Mouse (Mus musculus) gastrocnemius, adult 2 months (tissue): ENCODE data around the gene Xlr3a. TPM values are rescaled to one million over a fixed set of nuclear protein-coding genes. Genes with fewer than 3 reads are reported as not detected.
"Not testable (repeated sequence)": the region's sequence is repeated elsewhere in the genome, so short reads cannot be mapped to it uniquely, and the experiment has no call there.

Experiments
- DNase-seq: peaks from one replicate; pipeline ENCODE4 v3.0.0; 2022
- H3K27ac ChIP-seq: fragments of 200-600 bp; 2 replicates; pipeline ENCODE4 v1.8.1; 2022; ENCODE audit warnings: mild to moderate bottlenecking
- H3K4me3 ChIP-seq: fragments of 200-600 bp; 2 replicates; pipeline ENCODE4 v1.8.1; 2022; ENCODE audit warnings: mild to moderate bottlenecking, moderate library complexity
- CTCF ChIP-seq: fragments of 200-600 bp; IDR thresholded peaks from 2 replicates; pipeline ENCODE4 v1.8.1; 2022; ENCODE audit warnings: antibody characterized with exemption, mild to moderate bottlenecking, moderate library complexity
- intact Hi-C: fragments of 180-260 bp; cut with DNase I; formaldehyde crosslinking; loops from one replicate; pipeline ENCODE4 v1.15.1; 2025
- long read RNA-seq, 2 experiments: library from polyadenylated mRNA; stranded (forward); transcript quantifications; one replicate each; pipeline ENCODE4 v2.0.0; 2021
- total RNA-seq, 2 experiments: library from RNA; stranded (reverse); gene quantifications; 2 replicates each; pipeline ENCODE4 v1.2.3; 2021

Gene Xlr3a
- under 1 TPM in 1 of 2 experiments, not detected in 1; 0.11 TPM for total RNA-seq
- long read RNA-seq, experiment 1, result 0 reads
- long read RNA-seq, experiment 2, partial matches to known transcripts, result 0 of 1 reads
- long read RNA-seq, experiment 2, other reads (novel, unspliced or antisense), result 1 of 1 reads

DNA sequence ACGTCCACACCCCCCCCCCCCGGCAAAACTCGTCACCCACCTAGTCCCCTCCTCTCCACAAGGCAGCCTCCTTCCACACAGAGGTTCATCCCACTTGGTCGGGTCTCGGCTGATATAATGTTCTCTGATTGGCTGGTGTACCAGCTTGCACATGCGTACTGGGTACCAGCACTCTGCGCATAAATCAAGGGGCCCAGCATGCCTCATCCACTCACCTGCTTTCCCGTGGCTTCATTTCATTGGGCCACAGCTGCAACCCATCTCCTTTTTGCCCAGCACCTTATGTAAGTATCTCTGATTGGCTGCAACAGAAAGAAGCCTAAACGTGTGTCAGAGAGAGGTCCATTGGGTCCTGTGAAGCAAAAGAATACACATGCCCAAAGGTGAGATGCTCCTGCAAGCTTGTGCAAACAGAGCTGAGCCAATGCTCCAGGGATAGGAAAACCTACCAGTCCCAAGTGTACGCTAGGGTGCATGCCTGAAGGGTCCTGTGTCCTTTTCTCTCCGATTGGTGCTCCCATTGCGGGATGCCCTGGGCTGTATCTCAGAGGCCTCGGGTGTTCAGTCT is at the start of gene Xlr3a:
Gene Xlr3a (minus strand): TSS at position 155 of the 568 bp plus-strand sequence.
- DNase-seq, H3K4me3 ChIP-seq, intact Hi-C loops, H3K27ac ChIP-seq: not testable (repeated sequence)

GRCm38 (mm10) chrX:73143218-73143618 is 46.3 kb upstream of the Xlr3a start:
- DNase-seq, H3K4me3 ChIP-seq, intact Hi-C loops, H3K27ac ChIP-seq: not testable (repeated sequence)

DNA sequence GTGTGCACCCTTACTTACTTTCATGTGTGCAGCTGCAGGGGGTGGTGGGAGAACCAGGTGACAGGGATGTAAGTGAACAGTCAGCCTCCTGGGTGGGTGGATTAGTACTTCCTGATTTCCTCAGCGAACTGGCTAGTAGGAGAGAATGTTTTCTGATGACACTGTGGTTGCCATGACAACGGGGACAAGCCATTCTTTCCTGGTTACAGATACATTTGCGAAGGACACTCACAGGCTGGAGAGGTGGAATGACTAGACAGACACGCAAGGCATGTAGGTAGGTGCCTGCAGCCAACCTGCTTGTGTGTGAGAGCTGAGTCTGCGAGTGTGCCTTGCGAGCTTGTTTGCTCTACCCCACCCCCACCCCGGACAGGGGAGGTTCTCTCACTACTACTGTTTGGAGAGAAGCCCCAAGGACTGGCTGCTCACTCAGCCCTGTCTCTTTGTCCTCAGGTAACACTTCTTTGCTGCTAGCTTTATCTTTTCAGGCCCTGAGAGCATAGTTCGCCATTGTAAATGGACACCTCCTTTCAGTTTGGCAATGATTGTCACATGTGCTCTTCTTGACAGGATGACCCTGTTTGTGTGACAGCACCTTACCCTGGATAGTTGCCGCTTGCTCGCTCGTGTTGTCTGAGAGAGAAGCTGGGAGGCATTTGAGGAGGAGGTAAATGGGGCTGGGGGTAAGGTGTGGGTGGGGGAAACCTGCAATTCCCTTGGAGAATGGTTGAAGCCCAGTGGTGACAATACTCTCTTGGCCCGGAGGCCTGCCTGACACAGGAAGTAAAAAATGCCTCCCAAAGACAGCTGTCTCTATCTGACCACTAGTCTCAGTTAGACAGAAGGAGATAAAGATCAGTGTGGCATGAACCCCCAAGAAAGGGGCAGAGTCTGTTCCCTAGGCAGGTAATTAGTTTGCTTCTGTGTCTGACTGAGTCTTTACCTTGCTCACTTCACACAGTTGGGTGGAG is 26.2 kb upstream of the Xlr3a start:
- H3K4me3 ChIP-seq, DNase-seq, H3K27ac ChIP-seq, intact Hi-C loops: not testable (repeated sequence)

GRCm38 (mm10) chrX:73116747-73117146 is 19.9 kb upstream of the Xlr3a start, which contains the start of gene Gm14685:
TSS of gene Gm14685 (plus strand) at chrX:73117047.
- intact Hi-C loops, DNase-seq, H3K4me3 ChIP-seq, H3K27ac ChIP-seq: not testable (repeated sequence)

DNA sequence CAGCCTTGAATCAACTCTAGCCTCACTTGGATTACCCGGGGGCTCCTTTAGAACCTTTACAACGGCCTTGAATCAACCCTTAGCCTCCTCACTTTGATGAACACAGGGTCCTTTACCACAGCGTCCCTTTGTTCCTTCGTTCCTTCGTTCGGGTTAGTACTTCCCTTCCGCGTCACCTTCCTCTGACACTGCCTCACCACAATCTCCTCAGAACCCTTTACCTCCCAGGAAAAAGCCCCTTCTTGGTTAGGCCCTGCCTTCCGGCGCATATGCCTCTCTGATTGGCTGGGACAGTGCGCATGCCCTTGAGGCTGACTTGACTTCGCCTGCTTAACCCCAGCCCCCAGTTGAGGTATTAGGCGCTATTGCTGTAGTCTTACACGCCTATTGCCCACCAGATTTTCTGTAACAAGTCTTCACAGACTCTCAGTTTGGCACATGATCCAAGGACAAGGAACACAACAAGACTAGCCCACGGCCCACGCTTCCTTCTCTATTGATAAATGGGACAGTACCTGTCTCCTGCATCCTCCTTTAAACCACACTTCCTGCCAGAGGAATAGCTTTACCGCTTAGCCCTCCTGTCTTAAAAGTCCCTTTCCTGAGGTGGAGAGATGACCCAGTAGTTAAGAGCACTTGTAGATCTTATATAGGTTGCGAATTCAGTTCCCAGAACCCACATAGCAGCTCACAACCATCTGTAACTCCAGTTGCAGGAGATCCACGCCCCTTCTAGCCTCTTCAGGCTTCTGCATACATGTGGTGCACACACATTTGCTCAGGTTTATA is 14.4 kb downstream of the Xlr3a start, which contains the start of gene Xlr4a:
Gene Xlr4a (minus strand): TSS at position 212 of the 789 bp plus-strand sequence.
- H3K4me3 ChIP-seq, intact Hi-C loops, DNase-seq, H3K27ac ChIP-seq: not testable (repeated sequence)

GRCm38 (mm10) chrX:73066765-73067312 is 30.1 kb downstream of the Xlr3a start:
- intact Hi-C loops, H3K27ac ChIP-seq, DNase-seq, H3K4me3 ChIP-seq: not testable (repeated sequence)

DNA sequence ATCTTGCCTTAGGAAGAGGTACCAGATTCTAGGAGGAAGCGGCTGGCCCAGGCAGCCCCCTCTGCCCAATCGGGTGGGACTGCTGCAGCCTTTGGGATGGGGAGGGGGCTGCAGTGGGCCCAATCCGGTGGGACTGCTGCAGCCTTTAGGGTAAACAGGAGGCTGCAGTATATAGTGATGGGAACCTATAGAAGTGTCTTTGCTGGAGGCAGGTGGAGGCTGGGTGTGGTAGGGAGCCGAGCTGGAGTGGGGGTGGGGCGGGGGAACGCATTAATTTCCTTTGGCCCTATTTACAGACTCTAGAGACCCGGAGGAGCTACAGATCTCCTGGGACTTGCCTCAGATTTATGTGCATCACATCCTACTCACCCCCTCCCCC is 32.5 kb downstream of the Xlr3a start, which contains the start of gene Pnma3:
Gene Pnma3 (plus strand): TSS at position 373 of the 379 bp plus-strand sequence.
- no peak for DNase-seq
- intact Hi-C loops, result no loop called here
- no peak within 1 kb of the TSS for H3K27ac ChIP-seq
- no peak for TF ChIP-seq CTCF
- no peak within 1 kb of the TSS for H3K4me3 ChIP-seq

DNA sequence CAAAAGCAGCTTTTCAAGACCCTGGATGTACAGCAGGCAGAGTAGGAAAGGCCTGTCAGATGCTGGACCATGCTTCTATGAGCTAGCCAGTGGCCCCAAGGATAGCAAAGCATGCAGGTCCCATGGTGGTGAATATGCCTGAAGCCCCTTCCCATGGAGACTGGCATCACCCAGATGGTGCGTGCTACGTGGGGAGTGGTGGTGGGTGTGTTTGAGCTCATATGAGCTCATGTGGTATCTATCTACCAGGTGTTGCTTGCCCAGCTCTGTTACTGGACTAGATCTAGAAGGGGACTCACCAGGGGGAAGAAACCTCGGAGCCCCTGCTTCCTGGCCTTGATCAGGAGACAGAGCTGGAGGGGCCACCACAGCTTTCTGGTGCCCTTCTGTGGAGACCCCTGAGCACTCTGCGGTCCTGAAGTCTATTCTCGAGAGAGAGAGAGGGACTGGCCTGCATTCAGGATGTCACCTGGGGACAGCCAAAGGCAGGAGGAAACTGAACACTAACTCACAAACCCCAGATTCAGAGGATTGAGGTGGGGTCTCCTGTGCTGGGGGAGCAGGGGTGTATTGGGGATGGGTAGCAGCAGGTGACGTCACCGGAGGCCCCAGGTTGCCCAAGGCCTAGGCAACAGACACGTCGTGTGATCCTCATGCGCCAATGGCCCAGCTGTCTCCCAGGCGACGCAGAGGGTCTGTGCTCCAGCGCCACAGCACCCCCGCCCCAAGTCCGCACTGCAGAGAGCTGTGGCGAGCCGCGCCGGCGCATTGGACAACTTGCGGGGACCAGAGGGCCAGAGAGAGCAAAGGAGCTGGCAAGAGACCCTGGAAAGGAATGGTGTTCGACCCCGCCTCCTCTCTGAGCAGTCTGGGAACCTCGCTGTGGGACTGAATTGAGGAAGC is 33.1 kb downstream of the Xlr3a start:
- no peak for TF ChIP-seq CTCF
- no peak overlapping the region for H3K4me3 ChIP-seq
- intact Hi-C loops, result no loop called here
- DNase-seq, result peak; percentile 16
- no peak overlapping the region for H3K27ac ChIP-seq

- Histone ChIP-seq H3K27ac (no peak overlapping the region), H3K4me3 (no peak overlapping the region)
- no peak for TF ChIP-seq CTCF
- DNase-seq, result no peak
- intact Hi-C loops, result no loop called here
These were observed 34.6 kb downstream of the Xlr3a start for GRCm38 (mm10) chrX:73062323-73062722.

DNA sequence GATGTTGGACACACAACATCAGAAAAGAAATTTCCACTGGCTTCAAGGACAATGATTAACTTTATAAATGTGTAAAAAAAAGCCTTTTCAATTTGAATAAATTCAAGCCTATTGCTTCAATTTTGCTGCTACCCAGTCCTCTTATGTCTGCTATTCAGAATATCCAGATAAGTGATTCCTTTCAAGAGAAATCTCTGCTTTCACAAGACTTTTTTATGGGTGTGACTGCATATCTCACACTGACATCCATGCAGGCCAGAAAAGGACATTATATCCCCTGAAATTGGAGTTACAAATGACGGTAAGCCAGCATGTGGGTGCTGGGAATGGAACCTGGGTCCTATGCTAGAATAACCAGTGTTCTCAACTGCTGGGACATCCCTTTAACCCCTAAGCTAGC is 35.4 kb downstream of the Xlr3a start:
- H3K27ac ChIP-seq, result no peak overlapping the region
- TF ChIP-seq CTCF, result no peak
- no peak overlapping the region for H3K4me3 ChIP-seq
- intact Hi-C loops, result no loop called here
- no peak for DNase-seq

GRCm38 (mm10) chrX:73053860-73054563 is 42.9 kb downstream of the Xlr3a start:
- peak; percentile 89 for TF ChIP-seq CTCF
- peak overlapping the region; percentile 41 for H3K4me3 ChIP-seq
- H3K27ac ChIP-seq, result peak overlapping the region; percentile 75
- intact Hi-C loops, result loop anchor here (1.0 to 10.0 kb wide), 5 partner anchors 42 to 841 kb away; partner anchors contain the start of genes Avpr2 and L1cam
- DNase-seq, result peak; percentile 91
